11 mouse cellular contexts compared by ENCODE assay signal in the genomic region with DNA sequence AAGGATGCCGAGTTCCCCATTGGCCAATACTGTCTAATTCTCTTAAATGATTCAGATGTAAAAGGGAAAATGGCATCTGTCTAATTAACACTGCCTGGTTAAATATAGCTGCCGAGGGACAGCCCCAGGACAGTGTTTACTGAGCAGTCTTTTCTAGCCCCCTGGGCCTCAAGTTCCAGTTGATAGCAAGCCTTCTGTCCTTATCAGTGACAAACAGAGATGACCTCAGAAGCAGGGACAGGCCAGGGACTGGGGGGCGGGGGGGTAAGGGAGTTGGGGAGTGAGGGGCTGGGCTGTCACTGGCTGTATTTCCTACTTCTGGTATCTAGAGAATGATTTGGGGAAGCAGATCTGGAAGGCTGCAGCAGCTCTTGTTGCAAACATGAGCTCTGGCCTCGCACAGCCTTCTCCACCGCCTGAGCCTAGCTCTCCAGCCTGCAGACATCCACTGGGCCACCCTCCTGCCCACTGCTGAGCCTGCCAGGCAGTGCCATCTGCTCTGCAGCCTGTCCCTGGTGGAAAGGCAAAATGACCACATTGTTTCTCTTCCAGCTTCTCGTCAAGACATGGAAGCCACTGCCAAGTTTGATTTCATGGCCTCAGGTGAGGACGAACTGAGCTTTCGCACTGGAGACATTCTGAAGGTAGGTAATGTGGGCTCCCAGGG. TPM values are rescaled to one million over a fixed set of nuclear protein-coding genes. Genes with fewer than 3 reads are reported as not detected.
DNase-seq lines count a peak whose midpoint lies in the region; ATAC-seq and TF ChIP-seq lines count a peak whose summit lies in the region.
"Had no signal": no experiment of that assay in that cellular context is flagged by ENCODE, and none has a peak within 500 bp of the region (broad histone marks: within the 10 kb centered on the region; RNA-seq: fewer than 3 reads in every experiment).

No protein-coding gene starts in this region.

- no peaks in the 10 kb centered on the region for H3K36me3 ChIP-seq in heart, embryonic 14.5 days (ENCODE audit: control insufficient read depth, insufficient read depth, low read length)
- H3K36me3 ChIP-seq in CH12.LX (replicated peaks in 1 of 2; ENCODE audit: control insufficient read depth in 1 of 2, insufficient read depth in 1 of 2, low read length in 1 of 2): peaks cover 0 to 21% of the 10 kb centered on the region in 2 experiments
- H3K36me3 ChIP-seq in liver, embryonic 14.5 days (replicated peaks; ENCODE audit: control insufficient read depth, insufficient read depth, low read depth): no peaks in the 10 kb centered on the region; the same call in 1 of the 2 replicates

- peaks cover 13 to 18% of the 10 kb centered on the region in 2 experiments for H3K4me1 ChIP-seq in heart, embryonic 14.5 days (ENCODE audit: control insufficient read depth in 2 of 2, insufficient read depth in 2 of 2, low read length in 2 of 2)
- H3K4me1 ChIP-seq in CH12.LX (ENCODE audit: control insufficient read depth in 1 of 2, insufficient read depth in 2 of 2): peaks cover 15 to 72% of the 10 kb centered on the region in 2 experiments
- H3K4me1 ChIP-seq in liver, embryonic 14.5 days (replicated peaks; ENCODE audit: control insufficient read depth in 2 of 2, insufficient read depth in 2 of 2, low read length in 1 of 2): peaks cover 38 to 53% of the 10 kb centered on the region in 2 experiments

- peak; percentile 50 for TF ChIP-seq EP300 in CH12.LX (IDR thresholded peaks at IDR 0.05; ENCODE audit: low read length)
- peak; percentile 94 for TF ChIP-seq EP300 in liver, embryonic 14.5 days (IDR thresholded peaks at IDR 0.05; ENCODE audit: low read depth)

- H3K27me3 ChIP-seq in heart, embryonic 14.5 days (ENCODE audit: control insufficient read depth, insufficient read depth, low read length): peaks cover 3% of the 10 kb centered on the region; the same call in 1 of the 2 replicates
- H3K27me3 ChIP-seq in CH12.LX (replicated peaks): no peaks in the 10 kb centered on the region
- H3K27me3 ChIP-seq in liver, embryonic 14.5 days (ENCODE audit: control insufficient read depth, insufficient read depth, low read length): no peaks in the 10 kb centered on the region

- peak overlapping the region; percentile 24 for H3K4me2 ChIP-seq in heart, embryonic 14.5 days (ENCODE audit: low read length)
- peak overlapping the region; percentile 86 for H3K4me2 ChIP-seq in CH12.LX (ENCODE audit: insufficient read depth, low read depth, poor library complexity, severe bottlenecking)
- H3K4me2 ChIP-seq in liver, embryonic 14.5 days (ENCODE audit: low read depth): peak overlapping the region; percentile 84

- in situ Hi-C loops in CH12.LX (cut with MboI; ENCODE audit: low pct_ligation_motif_present, low pct_unique_long_range_greater_than_20kb, low sequenced_read_pairs): no loop called here

- DNase-seq in heart, postnatal 25 days (ENCODE audit: low spot score): no peak
- peak; percentile 79 for DNase-seq in CH12.LX (ENCODE audit: extremely low read depth)
- peak; percentile 80 to 89 for DNase-seq in cerebellum, postnatal 10 days
- peak; percentile 81 to 88 (median 87) for DNase-seq in liver, embryonic 14.5 days (ENCODE audit: low read depth in 3 of 3, low spot score in 3 of 3)
- DNase-seq in left cerebral cortex, adult 11 months (ENCODE audit: low spot score): no peak
- DNase-seq in gastrocnemius, postnatal 36 days: no peak
- no peak for DNase-seq in layer of hippocampus, postnatal 10 days (ENCODE audit: low spot score in 2 of 2)

- WGBS in heart, embryonic 14.5 days: 24% methylated on average over 8 of the region's 8 CpGs
- 19% methylated on average over 8 of the region's 8 CpGs for WGBS in liver, embryonic 14.5 days (ENCODE audit: insufficient replicate concordance)

- no peak for TF ChIP-seq RAD21 in CH12.LX (IDR thresholded peaks at IDR 0.05; ENCODE audit: low read depth, low read length)

- H3K9ac ChIP-seq in heart, embryonic 14.5 days (ENCODE audit: low read length): peak overlapping the region; percentile 27; the same call in 1 of the 2 replicates
- no peak overlapping the region for H3K9ac ChIP-seq in CH12.LX (ENCODE audit: insufficient read depth, low read depth)
- peak overlapping the region; percentile 88 for H3K9ac ChIP-seq in liver, embryonic 14.5 days (replicated peaks)

- H3K27ac ChIP-seq in heart, embryonic 14.5 days (replicated peaks in 1 of 2; ENCODE audit: control insufficient read depth in 1 of 2, insufficient read depth in 1 of 2, low read depth in 2 of 2, low read length in 2 of 2): peak overlapping the region; percentile 6 to 31; a peak in 2 of 4 replicates
- peak overlapping the region; percentile 60 for H3K27ac ChIP-seq in CH12.LX (ENCODE audit: insufficient read depth, low read depth)
- peak overlapping the region; percentile 96 for H3K27ac ChIP-seq in liver, embryonic 14.5 days
- H3K27ac ChIP-seq: kidney, postnatal 0 days had no signal

- no peaks in the 10 kb centered on the region for H3K9me3 ChIP-seq in heart, embryonic 14.5 days (ENCODE audit: control insufficient read depth, low read length)
- peaks cover 9% of the 10 kb centered on the region for H3K9me3 ChIP-seq in CH12.LX (replicated peaks; ENCODE audit: low read length)
- no peaks in the 10 kb centered on the region for H3K9me3 ChIP-seq in liver, embryonic 14.5 days (ENCODE audit: control insufficient read depth, low read length)

- peak; percentile 63 for ATAC-seq in heart, embryonic 14.5 days (ENCODE audit: insufficient number of reproducible peaks, insufficient read depth, low FRiP score, low read depth)
- ATAC-seq in liver, embryonic 14.5 days (ENCODE audit: insufficient read depth): peak; percentile 99

- dilution Hi-C loops in CH12.LX (cut with MboI; ENCODE audit: extremely low pct_ligation_motif_present, extremely low pct_unique_long_range_greater_than_20kb, low sequenced_read_pairs): no loop called here

- no peak for TF ChIP-seq CTCF in CH12.LX (conservative IDR thresholded peaks at IDR 0.05 in 1 of 2, IDR thresholded peaks at IDR 0.05 in 1 of 2; ENCODE audit: low read depth in 2 of 2, low read length in 2 of 2)
- no peak for TF ChIP-seq CTCF in liver, embryonic 14.5 days (IDR thresholded peaks at IDR 0.05; ENCODE audit: low read depth)

- H3K4me3 ChIP-seq in heart, embryonic 14.5 days (ENCODE audit: control insufficient read depth in 1 of 2, insufficient read depth in 1 of 2, low read depth in 1 of 2, low read length in 2 of 2): no peak overlapping the region
- peak overlapping the region; percentile 21 to 48 (median 29) for H3K4me3 ChIP-seq in CH12.LX (replicated peaks in 1 of 3; ENCODE audit: low read depth in 2 of 3, low read length in 2 of 3, poor library complexity in 1 of 3)
- peak overlapping the region; percentile 61 to 66 for H3K4me3 ChIP-seq in liver, embryonic 14.5 days (ENCODE audit: insufficient read depth in 1 of 2, low read depth in 2 of 2, low read length in 2 of 2)

- no peaks in the 10 kb centered on the region for H3K79me2 ChIP-seq in CH12.LX (replicated peaks; ENCODE audit: control insufficient read depth, extremely low read depth, insufficient read depth, poor library complexity, severe bottlenecking)

- intact Hi-C loops in heart, postnatal 25 days (cut with DNase I): no loop called here
- intact Hi-C loops in gastrocnemius, postnatal 36 days (cut with DNase I): no loop called here

- TF ChIP-seq POLR2A in CH12.LX (IDR thresholded peaks at IDR 0.05; ENCODE audit: low read depth, low read length): no peak

TF ChIP-seq in CH12.LX, 34 proteins besides CTCF, POLR2A, EP300 and RAD21:
- TF ChIP-seq SMC3 (IDR thresholded peaks at IDR 0.05; ENCODE audit: low read depth, low read length): no peak
- peak; percentile 35; the same call in 1 of the 2 replicates for TF ChIP-seq BHLHE40 (IDR thresholded peaks at IDR 0.05; ENCODE audit: low read depth, low read length)
- TF ChIP-seq TCF12 (IDR thresholded peaks at IDR 0.05; ENCODE audit: low read depth, low read length): peak; percentile 25; the same call in 1 of the 2 replicates
- peak; percentile 43; the same call in 1 of the 2 replicates for TF ChIP-seq ETS1 (conservative IDR thresholded peaks at IDR 0.05; ENCODE audit: low read depth, low read length)
- peak; percentile 10; the same call in 1 of the 2 replicates for TF ChIP-seq IRF4 (IDR thresholded peaks at IDR 0.05; ENCODE audit: low read depth, low read length)
- peak; percentile 92 for TF ChIP-seq MEF2A (IDR thresholded peaks at IDR 0.05; ENCODE audit: borderline replicate concordance, low read depth, low read length)

RNA-seq across cellular contexts. Expression of a gene that starts 48.3 kb away (rescaled TPM):
- 0.07 TPM in 2 replicates for polyA plus RNA-seq in heart, embryonic 14.5 days (2014; fragmentation: Nextera tagmentation; extraction: Ambion mirVana)
- total RNA-seq in heart, postnatal 25 days (2021): under 1 TPM in 1 of 2 experiments, not detected in 1; 0.08 TPM
- total RNA-seq in CH12.LX (2012; rRNA removed) (0.04 and 0.08 TPM in 2 replicates), CH12.LX (2014; rRNA removed) (0.16 and 0.27 TPM in 2 replicates)
- 0.19 and 0.20 TPM in 2 replicates for polyA plus RNA-seq in CH12.LX (2012; ENCODE audit: insufficient read length, low read depth)
- polyA plus RNA-seq in liver, embryonic 14.5 days (2012; rRNA removed): 0.69 and 0.81 TPM in 2 replicates
- polyA plus RNA-seq in liver, embryonic 14.5 days (2014; fragmentation: Nextera tagmentation; extraction: Ambion mirVana): 1.2 and 1.7 TPM in 2 replicates
- total RNA-seq in gastrocnemius, postnatal 36 days (2021): under 1 TPM; 0.20 to 0.22 TPM
- under 1 TPM; 0.11 to 0.13 TPM for total RNA-seq in layer of hippocampus, postnatal 10 days (2021)

RNA-seq across cellular contexts. Expression of a gene that starts 50.9 kb away (rescaled TPM):
- 2.1 and 2.4 TPM in 2 replicates for polyA plus RNA-seq in heart, embryonic 14.5 days (2014; fragmentation: Nextera tagmentation; extraction: Ambion mirVana)
- 1 to 10 TPM; 1.0 to 1.6 TPM for total RNA-seq in heart, postnatal 25 days (2021)
- total RNA-seq in CH12.LX (2012; rRNA removed): 1.5 TPM in 2 replicates
- total RNA-seq in CH12.LX (2014; rRNA removed): 5.0 and 6.3 TPM in 2 replicates
- 5.8 and 6.2 TPM in 2 replicates for polyA plus RNA-seq in CH12.LX (2012; ENCODE audit: insufficient read length, low read depth)
- polyA plus RNA-seq in liver, embryonic 14.5 days (2012; rRNA removed): 8.7 and 9.2 TPM in 2 replicates
- 21.7 and 21.8 TPM in 2 replicates for polyA plus RNA-seq in liver, embryonic 14.5 days (2014; fragmentation: Nextera tagmentation; extraction: Ambion mirVana)
- total RNA-seq in gastrocnemius, postnatal 36 days (2021): 1 to 10 TPM in 1 of 2 experiments, under 1 TPM in 1; 0.07 to 1.4 TPM
- total RNA-seq in layer of hippocampus, postnatal 10 days (2021): under 1 TPM; 0.59 to 0.78 TPM

RNA-seq across cellular contexts. Expression of a gene that starts 58.3 kb away (rescaled TPM):
- polyA plus RNA-seq in heart, embryonic 14.5 days (2014; fragmentation: Nextera tagmentation; extraction: Ambion mirVana): not detected in 2 replicates
- not detected for total RNA-seq in heart, postnatal 25 days (2021)
- not detected in 2 replicates for total RNA-seq in CH12.LX (2012; rRNA removed)
- total RNA-seq in CH12.LX (2014; rRNA removed): not detected in 2 replicates
- not detected in 2 replicates for polyA plus RNA-seq in CH12.LX (2012; ENCODE audit: insufficient read length, low read depth)
- polyA plus RNA-seq in liver, embryonic 14.5 days (2012; rRNA removed): not detected in 2 replicates
- polyA plus RNA-seq in liver, embryonic 14.5 days (2014; fragmentation: Nextera tagmentation; extraction: Ambion mirVana): not detected in 2 replicates
- total RNA-seq in gastrocnemius, postnatal 36 days (2021): not detected
- total RNA-seq in layer of hippocampus, postnatal 10 days (2021): not detected
- total RNA-seq: monocyte, adult 5-6 weeks had no signal
- polyA plus RNA-seq: embryonic facial prominence, embryonic 11.5 days; kidney, postnatal 0 days had no signal

Comparison
In these comparisons a context has a peak if more than half of its experiments do, and no peak if none do; other contexts are left out.
1. H3K27ac ChIP-seq: peak in every context shown above with its lines; median percentile 96 in liver, embryonic 14.5 days; 60 in CH12.LX; 18 in heart, embryonic 14.5 days.
2. H3K4me2 ChIP-seq: peak in every context shown above with its lines; median percentile 86 in CH12.LX; 84 in liver, embryonic 14.5 days; 24 in heart, embryonic 14.5 days.
3. H3K4me3 ChIP-seq: peak in CH12.LX (3 of 3) and liver, embryonic 14.5 days (2 of 2); none in heart, embryonic 14.5 days (0 of 2).
4. DNase-seq: peak in CH12.LX (single experiment), cerebellum, postnatal 10 days (2 of 2) and liver, embryonic 14.5 days (3 of 3); none in heart, postnatal 25 days (single experiment), left cerebral cortex, adult 11 months (single experiment), gastrocnemius, postnatal 36 days (0 of 2) and layer of hippocampus, postnatal 10 days (0 of 2).